Mouse (Mus musculus) MEL (cell line): ENCODE data around the gene Epo.

ENCODE experiments used
- CHD1 ChIP-seq: IDR thresholded peaks from 2 replicates; pipeline ENCODE4 v1.6.1; 2012; ENCODE audit warnings: low read depth, mild to moderate bottlenecking, inconsistent platforms, low read length, improper control_type of control experiment
- GATA1 ChIP-seq: IDR thresholded peaks from 2 replicates; pipeline ENCODE4 v1.6.1; 2011; ENCODE audit warnings: low read depth, low read length, improper control_type of control experiment
- POLR2A ChIP-seq, 2 experiments: IDR thresholded peaks; 2 replicates each; pipeline ENCODE4 v1.6.1; 2011 to 2012; ENCODE audit warnings: low read length in 2 of 2, mild to moderate bottlenecking in 2 of 2, control low read depth in 1 of 2, improper control_type of control experiment in 1 of 2, low read depth in 1 of 2, moderate library complexity in 1 of 2; ENCODE audit not compliant: control insufficient read depth in 1 of 2, insufficient read depth in 1 of 2, poor library complexity in 1 of 2
- POLR2AphosphoS2 ChIP-seq: IDR thresholded peaks from 2 replicates; pipeline ENCODE4 v1.6.1; 2011; ENCODE audit warnings: low read length, improper control_type of control experiment
- RCOR1 ChIP-seq: IDR thresholded peaks from 2 replicates; pipeline ENCODE4 v1.6.1; 2012; ENCODE audit warnings: low read depth, mild to moderate bottlenecking, inconsistent platforms, low read length, improper control_type of control experiment
- USF1 ChIP-seq: IDR thresholded peaks from 2 replicates; pipeline ENCODE4 v1.6.1; 2014; ENCODE audit warnings: low read depth, mild to moderate bottlenecking, inconsistent platforms, low read length, improper control_type of control experiment, moderate library complexity
- USF2 ChIP-seq, 2 experiments: IDR thresholded peaks; 2 replicates each; pipeline ENCODE4 v1.6.1; 2011 to 2012; ENCODE audit warnings: improper control_type of control experiment in 2 of 2, low read length in 2 of 2, borderline replicate concordance in 1 of 2, inconsistent platforms in 1 of 2, low read depth in 1 of 2, mild to moderate bottlenecking in 1 of 2; ENCODE audit not compliant: insufficient read depth in 1 of 2
- ZKSCAN1 ChIP-seq: IDR thresholded peaks from 2 replicates; pipeline ENCODE4 v1.6.1; 2012; ENCODE audit warnings: low read depth, mild to moderate bottlenecking, inconsistent platforms, low read length, improper control_type of control experiment, moderate library complexity

DNA sequence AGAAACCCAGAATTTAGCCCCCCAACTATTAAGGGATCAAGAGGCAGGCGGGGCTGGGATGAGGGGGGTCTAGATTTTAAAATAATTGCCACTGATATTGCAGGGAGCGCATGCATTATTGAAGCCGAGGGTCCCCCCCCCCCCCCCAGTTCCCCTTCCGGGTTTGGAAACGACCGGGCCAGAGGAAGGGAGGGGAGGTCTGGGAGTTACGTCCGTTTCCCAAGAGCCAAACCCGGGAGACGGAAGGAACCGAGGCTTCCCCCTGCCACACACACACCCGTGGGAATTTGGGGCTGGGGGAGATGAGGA lies 280 bp downstream of the Epo start:
- no peak for TF ChIP-seq ZKSCAN1
- TF ChIP-seq CHD1, result no peak
- no peak; a peak in 2 of 4 replicates for TF ChIP-seq POLR2A (IDR thresholded peaks at IDR 0.05; ENCODE audit: control insufficient read depth in 1 of 2, insufficient read depth in 1 of 2, low read depth in 1 of 2, low read length in 2 of 2, poor library complexity in 1 of 2)
- no peak for TF ChIP-seq USF1
- no peak for TF ChIP-seq GATA1
- no peak for TF ChIP-seq RCOR1
- TF ChIP-seq POLR2AphosphoS2, result no peak
- no peak for TF ChIP-seq USF2 (IDR thresholded peaks at IDR 0.05; ENCODE audit: borderline replicate concordance in 1 of 2, insufficient read depth in 1 of 2, low read depth in 1 of 2, low read length in 2 of 2)
